Mouse (Mus musculus) lung, postnatal 0 days (tissue): ENCODE results near the gene Ttll10.

Experiments used
- CTCF ChIP-seq: IDR thresholded peaks from 2 replicates; pipeline ENCODE4 v1.5.1; 2016; ENCODE audit warnings: antibody characterized with exemption, mild to moderate bottlenecking
- EP300 ChIP-seq: IDR thresholded peaks from 2 replicates; pipeline ENCODE4 v1.6.1; 2016; ENCODE audit warnings: antibody characterized with exemption, mild to moderate bottlenecking, control low read depth

DNA sequence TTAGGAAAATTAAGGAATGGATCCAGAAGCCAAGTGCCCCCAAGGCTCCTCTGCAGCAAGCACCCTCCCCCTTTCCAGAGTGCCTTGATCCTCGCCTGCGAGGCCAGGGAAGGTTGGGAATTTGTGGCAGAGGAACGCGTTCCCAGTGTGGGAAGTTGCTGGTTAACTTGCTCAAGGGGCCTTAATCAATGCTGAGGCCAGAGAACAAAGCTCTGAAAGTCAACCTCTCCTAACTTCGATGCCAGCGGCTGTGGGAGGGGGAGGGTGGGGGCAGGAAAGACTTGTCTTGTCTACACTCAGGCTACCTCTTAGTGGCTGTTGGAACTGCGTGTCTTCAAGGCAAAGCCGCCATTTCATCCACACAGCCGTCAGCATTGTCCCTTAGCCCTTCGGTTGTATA is 1.5 kb downstream of the Ttll10 start:
- TF ChIP-seq CTCF (no peak), EP300 (no peak)
